Mouse (Mus musculus): Measurements from ENCODE around the gene Vamp9. TPM values are rescaled to one million over a fixed set of nuclear protein-coding genes. Genes with fewer than 3 reads are reported as not detected.

Vamp9 gene
- polyA plus RNA-seq, 1 experiment = not detected

DNA sequence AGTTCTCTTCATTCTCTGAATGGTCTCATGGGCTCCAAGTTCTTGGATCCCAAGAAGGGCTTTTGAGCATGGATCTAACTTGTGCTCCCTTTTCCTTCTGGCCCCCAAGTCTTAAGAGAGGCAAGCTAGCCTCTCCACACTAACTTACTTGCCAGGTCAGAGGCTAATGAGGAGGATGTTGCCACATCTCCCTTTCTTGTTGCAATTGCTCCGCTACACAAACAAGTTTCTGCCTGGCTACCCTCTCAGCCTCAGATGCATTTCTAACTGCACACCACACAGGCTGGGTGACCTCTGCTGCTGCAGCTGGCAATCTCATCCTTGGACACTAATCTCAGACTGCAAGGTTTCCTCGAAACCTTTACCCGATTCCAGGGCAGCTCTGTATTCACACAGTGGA, 23.6 kb upstream of the Vamp9 start:
- Histone ChIP-seq H3K27ac (ENCODE audit: insufficient read depth, low read length) (no peak overlapping the region), H3K4me1 (ENCODE audit: control insufficient read depth, insufficient read depth, low read length) (no peaks in the 10 kb centered on the region), H3K4me3 (ENCODE audit: insufficient read depth, low read length) (no peak overlapping the region)
- TF ChIP-seq POLR2A (IDR thresholded peaks at IDR 0.05; ENCODE audit: low read depth, low read length) = no peak
- TF ChIP-seq CTCF (IDR thresholded peaks at IDR 0.05; ENCODE audit: borderline replicate concordance, insufficient read depth, low read length) = no peak

DNA sequence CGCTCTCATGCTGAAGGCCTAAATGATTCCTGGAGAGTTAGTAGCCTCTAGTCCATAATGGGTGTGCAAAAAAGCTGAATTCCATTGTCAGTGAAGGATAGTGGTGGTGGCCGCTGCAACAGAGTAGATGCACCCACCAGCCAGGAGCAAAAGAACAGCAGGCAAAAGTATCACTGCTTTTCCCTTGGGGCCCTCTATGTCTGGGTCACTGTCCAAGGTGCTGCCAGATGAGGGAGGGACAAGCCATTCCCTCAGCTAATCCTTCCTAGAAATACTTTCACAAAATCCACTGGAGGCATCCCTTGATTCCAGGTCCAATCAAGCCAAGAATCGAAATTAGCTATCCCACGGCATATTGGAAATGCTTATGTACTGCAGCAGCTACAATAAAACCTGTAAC, 22.0 kb upstream of the Vamp9 start:
- Histone ChIP-seq H3K4me3 (ENCODE audit: insufficient read depth, low read length) (no peak overlapping the region), H3K27ac (ENCODE audit: insufficient read depth, low read length) (no peak overlapping the region), H3K4me1 (ENCODE audit: control insufficient read depth, insufficient read depth, low read length) (no peaks in the 10 kb centered on the region)
- TF ChIP-seq POLR2A (IDR thresholded peaks at IDR 0.05; ENCODE audit: low read depth, low read length) = no peak
- no peak for TF ChIP-seq CTCF (IDR thresholded peaks at IDR 0.05; ENCODE audit: borderline replicate concordance, insufficient read depth, low read length)

GRCm38 (mm10) chr5:99887133-99887532, 18.9 kb upstream of the Vamp9 start:
- Histone ChIP-seq H3K4me3 (ENCODE audit: insufficient read depth, low read length) (no peak overlapping the region), H3K4me1 (ENCODE audit: control insufficient read depth, insufficient read depth, low read length) (no peaks in the 10 kb centered on the region), H3K27ac (ENCODE audit: insufficient read depth, low read length) (no peak overlapping the region)
- TF ChIP-seq CTCF (IDR thresholded peaks at IDR 0.05; ENCODE audit: borderline replicate concordance, insufficient read depth, low read length) (no peak), POLR2A (IDR thresholded peaks at IDR 0.05; ENCODE audit: low read depth, low read length) (no peak)

GRCm38 (mm10) chr5:99891516-99892441, 14.3 kb upstream of the Vamp9 start:
- TF ChIP-seq CTCF (IDR thresholded peaks at IDR 0.05; ENCODE audit: borderline replicate concordance, insufficient read depth, low read length) = no peak
- no peak for TF ChIP-seq POLR2A (IDR thresholded peaks at IDR 0.05; ENCODE audit: low read depth, low read length)
- no peak overlapping the region for H3K27ac ChIP-seq (ENCODE audit: insufficient read depth, low read length)
- H3K4me3 ChIP-seq (ENCODE audit: insufficient read depth, low read length) = no peak overlapping the region
- no peaks in the 10 kb centered on the region for H3K4me1 ChIP-seq (ENCODE audit: control insufficient read depth, insufficient read depth, low read length)

DNA sequence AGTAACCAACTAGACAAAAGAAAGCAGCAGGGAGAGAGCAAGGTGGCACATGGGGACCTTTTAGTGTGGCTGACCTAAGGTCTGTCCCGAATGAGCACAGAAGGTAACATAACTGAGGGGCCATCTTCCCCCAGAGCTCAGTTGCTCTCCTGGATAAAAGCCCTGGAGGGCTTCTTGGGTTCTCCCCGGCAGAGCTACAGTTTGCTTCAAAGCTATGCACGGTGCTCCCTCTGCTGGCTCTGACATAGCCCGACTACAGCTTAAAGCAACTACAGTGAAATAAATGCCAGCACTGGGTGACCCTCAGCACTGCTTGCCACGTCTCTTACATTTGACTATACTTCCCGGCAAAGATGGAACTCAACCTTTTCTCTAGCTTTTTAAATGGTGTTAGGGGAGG, 6.0 kb upstream of the Vamp9 start:
- no peak overlapping the region for H3K4me3 ChIP-seq (ENCODE audit: insufficient read depth, low read length)
- peak; percentile 66 for TF ChIP-seq CTCF (IDR thresholded peaks at IDR 0.05; ENCODE audit: borderline replicate concordance, insufficient read depth, low read length)
- no peak for TF ChIP-seq POLR2A (IDR thresholded peaks at IDR 0.05; ENCODE audit: low read depth, low read length)
- no peaks in the 10 kb centered on the region for H3K4me1 ChIP-seq (ENCODE audit: control insufficient read depth, insufficient read depth, low read length)
- H3K27ac ChIP-seq (ENCODE audit: insufficient read depth, low read length) = no peak overlapping the region

DNA sequence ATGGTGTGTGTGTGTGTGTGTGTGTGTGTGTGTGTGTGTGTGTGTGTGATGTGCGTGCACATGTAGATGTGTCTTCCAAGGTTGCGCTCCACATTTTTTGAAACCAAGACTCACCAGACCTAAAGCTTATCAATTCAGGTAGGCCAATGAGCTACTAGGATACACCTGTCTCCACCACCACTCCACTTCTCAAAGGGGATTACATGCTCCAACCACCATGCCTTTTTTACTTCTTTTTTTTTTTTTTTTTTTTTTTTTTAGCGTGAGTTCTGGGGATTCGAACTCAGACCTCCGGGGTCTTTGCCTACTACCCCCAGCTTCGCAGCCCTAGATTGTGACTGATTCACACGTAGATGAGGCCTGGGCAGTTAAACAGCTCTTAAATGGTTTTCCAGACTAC, 323 bp upstream of the Vamp9 start:
- Histone ChIP-seq H3K4me3 (ENCODE audit: insufficient read depth, low read length) (no peak overlapping the region), H3K27ac (ENCODE audit: insufficient read depth, low read length) (peak overlapping the region; percentile 53), H3K4me1 (ENCODE audit: control insufficient read depth, insufficient read depth, low read length) (no peaks in the 10 kb centered on the region)
- no peak for TF ChIP-seq POLR2A (IDR thresholded peaks at IDR 0.05; ENCODE audit: low read depth, low read length)
- no peak for TF ChIP-seq CTCF (IDR thresholded peaks at IDR 0.05; ENCODE audit: borderline replicate concordance, insufficient read depth, low read length)

DNA sequence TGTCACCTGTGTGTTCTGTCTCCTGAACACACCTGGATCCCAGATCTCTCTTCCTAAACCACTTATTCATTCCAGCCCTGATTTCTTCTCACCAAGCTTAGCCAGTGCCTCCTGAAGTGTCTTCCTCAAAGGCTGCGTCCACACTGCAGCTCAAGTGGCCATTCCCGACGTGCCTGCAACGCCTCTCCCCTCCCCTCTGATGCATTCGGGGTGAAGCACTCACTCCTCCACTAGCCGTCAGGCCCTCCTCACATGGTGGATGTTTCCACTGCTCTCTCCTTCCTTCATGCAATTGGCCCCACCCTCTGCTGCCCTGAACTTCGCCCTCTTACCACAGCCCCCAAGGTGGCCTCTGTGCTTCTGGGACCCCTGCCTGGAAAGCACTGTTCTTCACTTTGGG, 9.4 kb downstream of the Vamp9 start:
- TF ChIP-seq POLR2A (IDR thresholded peaks at IDR 0.05; ENCODE audit: low read depth, low read length) (no peak), CTCF (IDR thresholded peaks at IDR 0.05; ENCODE audit: borderline replicate concordance, insufficient read depth, low read length) (no peak)

DNA sequence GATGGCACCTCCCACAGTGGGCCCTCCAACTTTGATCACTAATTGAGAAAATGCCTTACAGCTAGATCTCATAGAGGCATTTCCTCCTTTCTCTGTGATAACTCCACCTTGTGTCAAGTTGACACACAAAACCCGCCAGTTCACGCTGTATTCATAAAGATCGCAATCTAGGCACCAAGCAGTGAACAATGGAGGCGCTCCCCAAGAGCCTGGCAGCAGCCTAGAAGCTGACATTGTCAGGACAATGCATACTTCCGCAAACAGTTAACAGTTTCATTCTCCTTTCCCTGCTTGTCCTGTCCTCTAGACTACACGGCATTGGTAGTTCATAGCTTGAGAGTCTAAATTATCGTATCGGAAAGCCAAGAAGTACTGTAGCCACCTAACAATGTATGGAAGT, 16.0 kb downstream of the Vamp9 start:
- TF ChIP-seq CTCF (IDR thresholded peaks at IDR 0.05; ENCODE audit: borderline replicate concordance, insufficient read depth, low read length) (no peak), POLR2A (IDR thresholded peaks at IDR 0.05; ENCODE audit: low read depth, low read length) (no peak)
- Histone ChIP-seq H3K27ac (ENCODE audit: insufficient read depth, low read length) (no peak overlapping the region), H3K4me3 (ENCODE audit: insufficient read depth, low read length) (no peak overlapping the region), H3K4me1 (ENCODE audit: control insufficient read depth, insufficient read depth, low read length) (no peaks in the 10 kb centered on the region)

More for the DNA sequence above, 9.4 kb downstream of the Vamp9 start:
- Histone ChIP-seq H3K27ac (ENCODE audit: insufficient read depth, low read length) (no peak overlapping the region), H3K4me3 (ENCODE audit: insufficient read depth, low read length) (no peak overlapping the region), H3K4me1 (ENCODE audit: control insufficient read depth, insufficient read depth, low read length) (no peaks in the 10 kb centered on the region)

DNA sequence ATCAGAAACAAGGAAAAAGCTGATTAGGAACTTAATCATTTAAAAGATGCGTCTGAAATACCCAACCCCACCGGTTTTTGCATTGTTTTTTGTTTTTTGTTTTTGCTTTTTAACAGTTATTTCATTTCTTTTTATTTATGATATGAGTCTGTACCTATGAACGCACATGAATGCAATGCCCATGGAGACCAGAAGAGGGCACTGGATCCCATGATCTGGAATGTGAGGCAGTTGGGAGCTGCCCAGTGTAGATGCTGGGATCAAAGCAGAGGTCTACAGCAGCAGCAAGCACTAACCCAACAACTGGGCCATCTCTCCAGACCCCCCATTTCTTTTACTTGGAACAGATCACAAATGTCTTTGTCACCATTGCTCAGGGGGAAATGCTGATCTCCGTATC, 21.9 kb downstream of the Vamp9 start:
- no peak overlapping the region for H3K4me3 ChIP-seq (ENCODE audit: insufficient read depth, low read length)
- no peak overlapping the region for H3K27ac ChIP-seq (ENCODE audit: insufficient read depth, low read length)
- no peak for TF ChIP-seq POLR2A (IDR thresholded peaks at IDR 0.05; ENCODE audit: low read depth, low read length)
- TF ChIP-seq CTCF (IDR thresholded peaks at IDR 0.05; ENCODE audit: borderline replicate concordance, insufficient read depth, low read length) = peak; percentile 55; the same call in 1 of the 2 replicates
- H3K4me1 ChIP-seq (ENCODE audit: control insufficient read depth, insufficient read depth, low read length) = no peaks in the 10 kb centered on the region

DNA sequence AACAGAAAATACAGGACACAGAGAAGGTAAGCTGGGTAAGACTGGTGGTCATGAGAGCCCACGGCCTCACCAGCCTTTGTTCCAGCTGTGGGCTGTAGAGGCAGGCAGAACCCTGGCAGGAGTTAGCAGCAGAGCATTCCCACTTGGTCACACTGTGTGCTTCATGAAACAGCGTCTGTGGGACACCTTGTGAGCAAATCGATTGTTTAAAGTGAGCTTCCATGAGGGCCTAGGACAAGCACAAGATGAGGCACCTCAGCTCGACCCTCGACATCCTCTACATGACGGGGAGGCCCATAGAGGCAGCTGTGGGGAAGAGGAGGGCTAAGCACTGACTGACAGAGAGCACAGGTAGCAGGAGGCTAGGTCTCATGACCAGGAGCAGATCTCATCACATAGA, 25.9 kb downstream of the Vamp9 start:
- Histone ChIP-seq H3K27ac (ENCODE audit: insufficient read depth, low read length) (no peak overlapping the region), H3K4me3 (ENCODE audit: insufficient read depth, low read length) (no peak overlapping the region), H3K4me1 (ENCODE audit: control insufficient read depth, insufficient read depth, low read length) (no peaks in the 10 kb centered on the region)
- no peak for TF ChIP-seq CTCF (IDR thresholded peaks at IDR 0.05; ENCODE audit: borderline replicate concordance, insufficient read depth, low read length)
- no peak for TF ChIP-seq POLR2A (IDR thresholded peaks at IDR 0.05; ENCODE audit: low read depth, low read length)

All from embryonic fibroblast, embryonic 13.5 days (primary cell).